Mouse (Mus musculus): ENCODE data around the gene Mapk9.
A peak's percentile ranks its signal among the peaks of the same experiment; 100 is the strongest.

DNA sequence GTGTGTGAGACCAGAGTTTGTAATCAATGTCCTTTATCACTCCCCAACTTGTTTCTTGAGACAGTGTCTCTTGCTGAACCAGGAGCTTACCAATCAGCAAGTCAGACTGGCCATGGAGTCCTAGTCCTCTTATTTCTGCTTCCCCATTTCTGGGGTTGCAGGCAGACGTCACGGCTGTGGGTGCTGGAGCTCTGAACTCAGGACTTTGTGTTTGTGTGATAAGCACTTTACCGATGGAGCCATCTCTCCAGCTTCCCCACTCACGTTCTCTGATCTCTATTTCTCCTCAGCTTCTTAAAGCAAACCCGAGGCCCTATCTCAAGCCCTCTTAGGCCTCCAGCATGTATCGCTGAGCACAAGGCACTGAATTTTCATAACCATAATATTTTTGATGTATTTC, 72.8 kb downstream of the Mapk9 start:
- no peak for TF ChIP-seq POLR2A (IDR thresholded peaks at IDR 0.05; ENCODE audit: control insufficient read depth in 1 of 2, insufficient read depth in 1 of 2, low read depth in 1 of 2, low read length in 2 of 2, poor library complexity in 1 of 2)
- TF ChIP-seq CTCF (IDR thresholded peaks at IDR 0.05 in 2 of 3, conservative IDR thresholded peaks at IDR 0.05 in 1 of 3; ENCODE audit: control insufficient read depth in 1 of 3, insufficient read depth in 1 of 3, low read depth in 2 of 3, low read length in 3 of 3, poor library complexity in 1 of 3, severe bottlenecking in 1 of 3), result no peak
- no peak for TF ChIP-seq MEF2A (IDR thresholded peaks at IDR 0.05; ENCODE audit: extremely low read depth, insufficient replicate concordance, low read depth, low read length, poor library complexity, severe bottlenecking)
- peak; percentile 74 for TF ChIP-seq GATA1 (IDR thresholded peaks at IDR 0.05; ENCODE audit: low read depth, low read length)
- TF ChIP-seq USF2 (IDR thresholded peaks at IDR 0.05; ENCODE audit: borderline replicate concordance in 1 of 2, insufficient read depth in 1 of 2, low read depth in 1 of 2, low read length in 2 of 2), result no peak
- TF ChIP-seq GABPA (IDR thresholded peaks at IDR 0.05; ENCODE audit: low read depth, low read length), result no peak
- peak; percentile 57 to 61; a peak in 3 of 4 replicates for TF ChIP-seq EP300 (IDR thresholded peaks at IDR 0.05; ENCODE audit: low read depth in 1 of 2, low read length in 2 of 2)

Measured in MEL (cell line).